ENCODE assay signal across 19 mouse cellular contexts in genomic region chr19:44329566-44329965, GRCm38 (mm10). TPM values are rescaled to one million over a fixed set of nuclear protein-coding genes. Genes with fewer than 3 reads are reported as not detected.
"Had no signal": no experiment of that assay in that cellular context is flagged by ENCODE, and none has a peak within 500 bp of the region (broad histone marks: within the 10 kb centered on the region; RNA-seq: fewer than 3 reads in every experiment).

No protein-coding gene starts in this region.

- ATAC-seq: midbrain, embryonic 16.5 days had no signal

- H3K4me1 ChIP-seq: midbrain, embryonic 10.5 days; midbrain, embryonic 12.5 days; neural tube, embryonic 13.5 days; neural tube, embryonic 15.5 days had no signal

- H3K27ac ChIP-seq: midbrain, embryonic 10.5 days; midbrain, embryonic 12.5 days; neural tube, embryonic 13.5 days; neural tube, embryonic 15.5 days had no signal

- H3K36me3 ChIP-seq: midbrain, embryonic 10.5 days; midbrain, embryonic 12.5 days; neural tube, embryonic 15.5 days had no signal

- H3K9me3 ChIP-seq: midbrain, embryonic 12.5 days; neural tube, embryonic 15.5 days had no signal

- H3K27me3 ChIP-seq: midbrain, embryonic 12.5 days; neural tube, embryonic 13.5 days; neural tube, embryonic 15.5 days had no signal

- H3K4me3 ChIP-seq: midbrain, embryonic 10.5 days; midbrain, embryonic 12.5 days; myocyte; neural tube, embryonic 13.5 days; neural tube, embryonic 15.5 days had no signal

- H3K9ac ChIP-seq: lung, embryonic 14.5 days; midbrain, embryonic 12.5 days; neural tube, embryonic 13.5 days; neural tube, embryonic 15.5 days had no signal

- DNase-seq: lung, embryonic 14.5 days; lung, postnatal 10 days; lung, postnatal 4 days; midbrain, embryonic 14.5 days; retina, postnatal 1 day; right cerebral cortex, adult 18-20 months; right cerebral cortex, postnatal 25 days; right cerebral cortex, postnatal 4 days; spleen, adult 18-20 months; thymus, adult 18-20 months; thymus, postnatal 14 days; thymus, postnatal 36 days had no signal

- H3K4me2 ChIP-seq: lung, embryonic 14.5 days; midbrain, embryonic 12.5 days; neural tube, embryonic 13.5 days; neural tube, embryonic 15.5 days had no signal

RNA-seq across cellular contexts. Expression of gene Scd4, which starts 3.3 kb away (rescaled TPM):
- polyA plus RNA-seq: lung, embryonic 14.5 days; neural tube, embryonic 11.5 days had no signal
